Mouse (Mus musculus) lung, embryonic 15.5 days (tissue): ENCODE measurements around the gene 9330182L06Rik. TPM values are rescaled to one million over a fixed set of nuclear protein-coding genes. Genes with fewer than 3 reads are reported as not detected.

Experiments
- ATAC-seq: fragments of 200-750 bp; cut with Nextera tagmentation; 2 replicates; pipeline ENCODE4 v1.8.0; 2017; ENCODE audit warnings: moderate number of reproducible peaks, borderline replicate concordance; ENCODE audit not compliant: low FRiP score, low TSS enrichment; ENCODE audit errors: extremely low read depth
- H3K27ac ChIP-seq: fragments of 300-500 bp; sonication (generic); 2 replicates; pipeline ENCODE4 v1.5.1; 2015; ENCODE audit warnings: moderate library complexity, mild to moderate bottlenecking, inconsistent platforms
- H3K27me3 ChIP-seq: fragments of 300-500 bp; sonication (generic); 2 replicates; pipeline ENCODE4 v1.6.1; 2015; ENCODE audit warnings: inconsistent platforms
- H3K36me3 ChIP-seq: fragments of 300-500 bp; sonication (generic); 2 replicates; pipeline ENCODE4 v1.6.1; 2015; ENCODE audit warnings: inconsistent platforms
- H3K4me1 ChIP-seq: fragments of 300-500 bp; sonication (generic); 2 replicates; pipeline ENCODE4 v1.6.1; 2015; ENCODE audit warnings: inconsistent platforms
- H3K4me2 ChIP-seq: fragments of 300-500 bp; sonication (generic); 2 replicates; pipeline ENCODE4 v1.6.1; 2015; ENCODE audit warnings: inconsistent platforms, mild to moderate bottlenecking, moderate library complexity
- H3K4me3 ChIP-seq: fragments of 300-500 bp; sonication (generic); 2 replicates; pipeline ENCODE4 v1.5.1; 2015; ENCODE audit warnings: mild to moderate bottlenecking, inconsistent platforms
- H3K9ac ChIP-seq: fragments of 300-500 bp; sonication (generic); 2 replicates; pipeline ENCODE4 v1.6.1; 2015; ENCODE audit warnings: inconsistent platforms
- H3K9me3 ChIP-seq: fragments of 300-500 bp; sonication (generic); 2 replicates; pipeline ENCODE4 v1.6.1; 2016; ENCODE audit warnings: inconsistent platforms
- WGBS: fragments of 180-500 bp; shearing (Covaris S2); methylation state at CpG from one replicate; pipeline ENCODE4 v1.1.7; 2015; 5-methylcytosine and 5-hydroxymethylcytosine counted together
- microRNA counts: library from miRNA; unstranded; fragments of <30 nt; microRNA quantifications from one replicate; lab custom pipeline; 2016
- microRNA-seq: library from miRNA; unstranded; fragments of <30 nt; microRNA quantifications from one replicate; pipeline ENCODE4, GENCODE M21; 2016
- polyA plus RNA-seq: library from polyadenylated mRNA; unstranded; fragments of >200 nt; fragmentation: Nextera tagmentation; extraction: Ambion mirVana; gene quantifications from 2 replicates; pipeline ENCODE4 v1.2.1, GENCODE M21; 2015

9330182L06Rik gene
- polyA plus RNA-seq, 1 experiment from 2014 or later: 3.0 TPM

DNA sequence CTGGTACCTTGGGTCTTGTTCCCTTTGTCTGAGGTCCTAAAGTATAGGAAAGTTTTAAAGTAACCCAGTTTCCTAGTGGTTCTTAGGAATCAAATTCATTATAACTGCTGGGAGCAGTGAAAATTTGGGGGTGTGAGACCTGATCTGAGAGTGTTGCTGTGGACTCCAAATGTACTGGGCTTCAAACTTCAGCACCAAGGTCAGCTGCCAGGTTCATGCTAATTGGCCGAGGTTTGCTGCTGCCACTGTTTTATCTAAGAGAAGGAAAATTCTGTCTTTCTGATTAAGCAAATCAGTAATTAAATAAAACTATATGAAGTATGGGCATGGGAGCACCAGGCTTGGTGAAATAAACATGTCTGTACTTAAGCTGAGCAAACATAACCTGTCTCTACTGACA lies 180.2 kb downstream of the 9330182L06Rik start:
- whole genome bisulfite sequencing: 0% methylated on average over 1 of the region's 1 CpGs

DNA sequence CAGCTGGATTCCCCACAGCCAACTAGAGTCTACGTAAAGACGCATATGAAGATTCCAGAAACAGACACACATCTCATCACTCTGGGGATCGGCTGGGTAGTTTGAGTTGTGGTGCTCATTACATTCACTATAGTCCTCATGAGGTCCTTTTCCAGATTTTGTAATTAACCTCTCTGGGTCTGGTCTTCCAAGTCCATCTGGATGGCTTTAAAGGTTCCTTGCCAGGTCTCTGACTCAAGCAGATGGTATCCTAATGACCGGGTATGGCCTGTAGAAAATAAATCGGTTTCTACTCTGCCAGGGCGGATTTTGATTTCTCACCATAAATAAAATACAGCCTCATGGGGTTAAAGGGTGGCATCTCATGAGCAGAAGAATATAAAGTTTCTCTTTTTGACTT lies 183.0 kb downstream of the 9330182L06Rik start:
- Histone ChIP-seq H3K9me3 (no peaks in the 10 kb centered on the region), H3K4me2 (no peak overlapping the region), H3K27me3 (no peaks in the 10 kb centered on the region), H3K4me3 (no peak overlapping the region), H3K9ac (no peak overlapping the region), H3K27ac (no peak overlapping the region), H3K4me1 (no peaks in the 10 kb centered on the region), H3K36me3 (no peaks in the 10 kb centered on the region)
- no peak for ATAC-seq
- WGBS: 89% methylated on average over 6 of the region's 6 CpGs

More for the DNA sequence above, 180.2 kb downstream of the 9330182L06Rik start:
- Histone ChIP-seq H3K9me3 (no peaks in the 10 kb centered on the region), H3K36me3 (no peaks in the 10 kb centered on the region), H3K4me3 (no peak overlapping the region), H3K4me1 (no peaks in the 10 kb centered on the region), H3K4me2 (no peak overlapping the region), H3K9ac (no peak overlapping the region), H3K27ac (no peak overlapping the region), H3K27me3 (no peaks in the 10 kb centered on the region)
- no peak for ATAC-seq

DNA sequence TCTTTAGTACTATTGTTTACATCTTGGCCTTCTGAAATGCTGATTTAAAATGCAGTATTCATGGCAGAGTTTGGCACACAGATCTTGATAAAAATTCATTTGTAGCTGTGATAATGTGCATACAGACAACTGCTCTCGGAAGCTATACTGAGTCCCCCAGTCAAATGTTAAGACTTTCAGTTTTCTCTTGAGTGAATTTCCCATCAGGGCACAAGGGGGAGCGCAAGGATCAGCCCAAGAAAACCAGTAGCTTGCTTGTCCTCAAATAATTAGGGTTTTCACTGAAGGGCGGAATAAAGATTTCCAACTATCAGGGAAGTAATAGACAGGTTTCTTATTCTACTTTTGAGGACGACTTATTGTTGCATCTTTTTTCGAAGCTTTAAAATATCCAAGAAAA lies 183.7 kb downstream of the 9330182L06Rik start:
- Histone ChIP-seq H3K36me3 (no peaks in the 10 kb centered on the region), H3K27me3 (no peaks in the 10 kb centered on the region), H3K9me3 (no peaks in the 10 kb centered on the region), H3K9ac (no peak overlapping the region), H3K4me3 (no peak overlapping the region), H3K27ac (no peak overlapping the region), H3K4me1 (no peaks in the 10 kb centered on the region), H3K4me2 (no peak overlapping the region)
- no peak for ATAC-seq
- 61% methylated on average over 5 of the region's 5 CpGs for WGBS

DNA sequence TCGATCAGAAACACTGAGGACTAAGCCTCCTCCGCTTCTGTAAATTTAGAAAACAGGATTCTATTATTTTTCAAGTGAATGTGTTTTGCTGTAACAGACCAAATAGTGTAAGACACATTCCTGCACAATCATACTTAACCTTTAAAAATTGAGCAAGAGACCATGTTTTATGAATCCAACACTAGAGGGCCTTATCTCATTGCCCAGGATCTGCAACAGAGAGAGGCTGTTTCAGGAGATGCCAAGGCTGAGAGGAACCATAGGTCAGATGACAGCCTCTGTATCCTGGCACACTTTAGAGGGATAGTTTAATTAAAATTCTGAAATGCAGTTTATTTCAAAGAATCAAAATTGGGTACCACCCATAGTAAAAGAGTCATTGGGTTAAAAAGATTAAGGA lies 187.4 kb downstream of the 9330182L06Rik start:
- H3K27ac ChIP-seq: no peak overlapping the region
- H3K4me2 ChIP-seq: no peak overlapping the region
- no peaks in the 10 kb centered on the region for H3K9me3 ChIP-seq
- H3K27me3 ChIP-seq: no peaks in the 10 kb centered on the region
- no peaks in the 10 kb centered on the region for H3K36me3 ChIP-seq
- no peak overlapping the region for H3K4me3 ChIP-seq
- no peak for ATAC-seq
- no peaks in the 10 kb centered on the region for H3K4me1 ChIP-seq
- WGBS: 73% methylated on average over 2 of the region's 2 CpGs
- no peak overlapping the region for H3K9ac ChIP-seq

DNA sequence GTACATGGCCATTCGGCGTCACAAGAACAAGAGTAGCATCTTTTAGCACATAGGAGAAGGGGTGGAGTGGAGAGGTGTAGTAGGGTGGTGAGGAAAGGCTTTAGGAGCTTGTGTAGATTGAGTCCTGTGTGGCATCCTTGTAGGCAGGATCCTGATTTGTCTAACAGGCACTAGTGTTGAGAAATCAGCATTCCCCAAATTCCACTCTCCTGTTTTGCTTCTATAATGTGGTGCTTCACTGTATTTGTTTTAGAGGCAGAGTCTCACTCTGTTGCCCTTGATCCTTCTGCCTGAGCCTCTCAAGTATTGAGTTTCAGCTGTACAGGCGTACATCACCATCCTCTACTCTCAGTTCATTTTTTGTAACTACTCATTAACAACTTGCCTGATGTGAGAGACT lies 211.7 kb downstream of the 9330182L06Rik start:
- no peak for ATAC-seq
- Histone ChIP-seq H3K9ac (no peak overlapping the region), H3K9me3 (no peaks in the 10 kb centered on the region), H3K4me2 (no peak overlapping the region), H3K4me1 (no peaks in the 10 kb centered on the region), H3K4me3 (no peak overlapping the region), H3K36me3 (no peaks in the 10 kb centered on the region), H3K27ac (no peak overlapping the region), H3K27me3 (no peaks in the 10 kb centered on the region)
- WGBS: 53% methylated on average over 3 of the region's 3 CpGs

DNA sequence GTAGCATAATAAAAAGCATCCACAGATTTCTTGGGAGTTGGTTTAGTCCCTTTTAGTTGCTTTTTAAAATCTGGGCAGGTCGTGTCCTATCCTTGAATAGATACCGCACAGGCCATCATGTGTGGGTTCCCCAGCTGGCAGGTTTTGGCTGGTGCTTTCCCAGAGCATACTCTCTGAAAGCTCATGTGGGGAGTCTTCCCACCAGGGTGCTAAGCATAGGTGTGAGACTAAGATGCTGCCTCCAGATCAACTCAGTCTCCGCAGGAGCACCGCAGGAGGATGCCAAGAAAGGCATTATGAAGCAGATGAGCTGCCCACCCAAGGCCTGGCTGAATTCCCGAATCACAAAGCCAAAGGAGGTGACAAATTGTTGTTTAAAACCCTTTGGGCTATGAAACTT lies 229.5 kb downstream of the 9330182L06Rik start:
- ATAC-seq: no peak
- no peak overlapping the region for H3K9ac ChIP-seq
- H3K9me3 ChIP-seq: no peaks in the 10 kb centered on the region
- no peak overlapping the region for H3K4me3 ChIP-seq
- H3K27ac ChIP-seq: no peak overlapping the region
- no peak overlapping the region for H3K4me2 ChIP-seq
- WGBS: 28% methylated on average over 5 of the region's 5 CpGs
- H3K36me3 ChIP-seq: no peaks in the 10 kb centered on the region
- H3K27me3 ChIP-seq: no peaks in the 10 kb centered on the region
- H3K4me1 ChIP-seq: no peaks in the 10 kb centered on the region

DNA sequence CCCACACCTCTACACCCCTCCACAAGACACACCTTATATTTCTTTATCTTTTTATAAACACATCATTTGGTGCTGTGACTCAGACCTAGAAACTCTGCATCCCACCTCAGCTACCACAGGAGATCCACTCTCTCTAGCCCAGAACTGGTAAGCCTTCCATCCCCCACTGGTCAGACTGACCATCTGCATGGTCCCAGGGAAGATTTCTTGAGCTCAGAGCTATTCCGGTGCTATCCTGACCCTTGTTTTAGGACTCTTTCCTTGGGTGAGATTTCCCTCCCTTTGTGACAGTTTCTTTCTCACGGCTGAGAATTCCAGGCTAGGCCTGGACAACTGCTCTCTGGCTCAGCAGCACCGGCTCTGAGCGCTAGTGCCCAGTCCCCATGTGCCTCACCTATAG lies 231.3 kb downstream of the 9330182L06Rik start:
- Histone ChIP-seq H3K27ac (no peak overlapping the region), H3K4me2 (no peak overlapping the region), H3K9ac (no peak overlapping the region), H3K36me3 (no peaks in the 10 kb centered on the region), H3K4me1 (no peaks in the 10 kb centered on the region), H3K27me3 (no peaks in the 10 kb centered on the region), H3K4me3 (no peak overlapping the region), H3K9me3 (no peaks in the 10 kb centered on the region)
- no peak for ATAC-seq
- WGBS: 68% methylated on average over 4 of the region's 4 CpGs

DNA sequence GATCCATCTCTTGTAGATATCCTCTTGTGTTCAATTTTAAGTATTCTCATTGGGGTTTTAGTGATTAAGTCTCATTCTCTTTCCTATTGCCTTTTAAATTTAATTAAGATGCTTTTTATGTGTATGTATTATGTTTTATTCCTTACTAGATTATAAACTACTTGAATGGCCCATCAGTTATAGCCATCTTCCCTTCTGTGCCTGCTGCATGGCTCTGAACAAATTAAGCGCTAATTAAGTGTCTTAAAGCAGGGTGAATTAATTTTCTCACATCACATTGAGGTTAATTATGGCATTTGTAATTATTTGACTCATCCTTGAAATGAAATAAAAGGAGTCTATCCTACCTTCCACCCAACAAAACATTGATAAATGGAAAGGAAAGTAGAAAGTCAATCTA lies 245.1 kb downstream of the 9330182L06Rik start:
- WGBS: 93% methylated on average over 1 of the region's 1 CpGs

DNA sequence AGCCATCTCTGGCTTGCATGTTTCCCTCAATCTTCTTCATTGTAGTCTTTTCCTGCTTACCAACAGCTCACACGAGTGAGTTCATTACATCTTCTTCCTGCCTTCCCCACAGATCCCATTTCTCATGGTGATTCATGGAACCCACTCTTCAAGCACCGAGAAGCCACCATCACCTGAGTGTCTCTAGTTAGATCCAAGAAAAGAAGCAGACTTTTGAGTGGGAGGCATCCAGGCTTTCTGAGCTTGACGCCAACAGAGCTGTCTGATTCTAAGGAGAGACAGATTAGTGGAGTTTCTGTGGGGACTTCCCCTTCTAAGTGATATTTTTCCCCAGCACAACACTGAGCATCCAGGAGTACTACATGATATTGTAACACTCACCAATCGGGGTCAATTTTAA lies 259.6 kb downstream of the 9330182L06Rik start:
- Histone ChIP-seq H3K27me3 (no peaks in the 10 kb centered on the region), H3K4me3 (no peak overlapping the region), H3K27ac (no peak overlapping the region), H3K36me3 (no peaks in the 10 kb centered on the region), H3K4me1 (no peaks in the 10 kb centered on the region), H3K9ac (no peak overlapping the region), H3K9me3 (no peaks in the 10 kb centered on the region), H3K4me2 (no peak overlapping the region)
- no peak for ATAC-seq
- 81% methylated on average over 4 of the region's 4 CpGs for WGBS

More for the DNA sequence above, 245.1 kb downstream of the 9330182L06Rik start:
- no peaks in the 10 kb centered on the region for H3K9me3 ChIP-seq
- no peak overlapping the region for H3K4me3 ChIP-seq
- H3K4me1 ChIP-seq: no peaks in the 10 kb centered on the region
- no peak overlapping the region for H3K27ac ChIP-seq
- H3K9ac ChIP-seq: no peak overlapping the region
- no peak for ATAC-seq
- H3K4me2 ChIP-seq: no peak overlapping the region
- H3K36me3 ChIP-seq: no peaks in the 10 kb centered on the region
- no peaks in the 10 kb centered on the region for H3K27me3 ChIP-seq

MicroRNA genes within 50 kb of the gene (microRNA counts, 519-probe panel; counts per million panel counts)
- 1,993 counts per million, percentile 17 among the panel's probes with 10 or more counts for microRNA mmu-miR-879 (lab: Ali Mortazavi, UCI)

Small RNA genes within 50 kb of the gene (microRNA-seq; reads per million reads assigned to microRNA genes)
- 1.1 reads per million for gene Mir879

Other genes with a start within 250 kb of the 9330182L06Rik start
- 42.4 and 49.9 TPM in 2 replicates for gene Tmem243, start 165.4 kb upstream of the 9330182L06Rik start, polyA plus RNA-seq
- 39.5 and 42.9 TPM in 2 replicates for gene Dmtf1, start 104.3 kb upstream of the 9330182L06Rik start, polyA plus RNA-seq